ENCODE assay signal across 9 mouse cellular contexts in genomic region chr6:94779854-94780253, GRCm38 (mm10).
A peak's percentile ranks its signal among the peaks of the same experiment; 100 is the strongest.
DNase-seq lines count a peak whose midpoint lies in the region; ATAC-seq and TF ChIP-seq lines count a peak whose summit lies in the region.
"Had no signal": no experiment of that assay in that cellular context is flagged by ENCODE, and none has a peak within 500 bp of the region (broad histone marks: within the 10 kb centered on the region; RNA-seq: fewer than 3 reads in every experiment).

No protein-coding gene starts in this region.

- no peaks in the 10 kb centered on the region for H3K79me2 ChIP-seq in myocyte (ENCODE audit: control insufficient read depth, insufficient read depth)

- H3K27me3 ChIP-seq in intestine, embryonic 16.5 days (replicated peaks; ENCODE audit: control insufficient read depth, insufficient read depth, low read length) = no peaks in the 10 kb centered on the region
- H3K27me3 ChIP-seq in intestine, postnatal 0 days (replicated peaks; ENCODE audit: control insufficient read depth, insufficient read depth, low read length) = no peaks in the 10 kb centered on the region
- no peaks in the 10 kb centered on the region for H3K27me3 ChIP-seq in myocyte (ENCODE audit: control insufficient read depth, insufficient read depth, insufficient read length)
- H3K27me3 ChIP-seq in hindbrain, embryonic 16.5 days (replicated peaks; ENCODE audit: control insufficient read depth, insufficient read depth, low read length) = no peaks in the 10 kb centered on the region

- WGBS in intestine, embryonic 16.5 days = 53% methylated on average over 7 of the region's 7 CpGs
- WGBS in intestine, postnatal 0 days = 56% methylated on average over 7 of the region's 7 CpGs
- WGBS in hindbrain, embryonic 16.5 days = 68% methylated on average over 7 of the region's 7 CpGs

- no peak overlapping the region for H3K4me3 ChIP-seq in intestine, embryonic 16.5 days (ENCODE audit: low read length)
- no peak overlapping the region for H3K4me3 ChIP-seq in intestine, postnatal 0 days (ENCODE audit: low read depth, low read length)
- no peak overlapping the region for H3K4me3 ChIP-seq in myocyte
- no peak overlapping the region for H3K4me3 ChIP-seq in hindbrain, embryonic 16.5 days (ENCODE audit: low read length)

- no peak overlapping the region for H3ac ChIP-seq in myocyte (ENCODE audit: control insufficient read depth, insufficient read length)

- peaks cover 10% of the 10 kb centered on the region for H3K4me1 ChIP-seq in intestine, embryonic 16.5 days (ENCODE audit: control insufficient read depth, insufficient read depth, low read length)
- peaks cover 5% of the 10 kb centered on the region; the same call in 1 of the 2 replicates for H3K4me1 ChIP-seq in intestine, postnatal 0 days (replicated peaks; ENCODE audit: control insufficient read depth, insufficient read depth, low read length)
- no peaks in the 10 kb centered on the region for H3K4me1 ChIP-seq in hindbrain, embryonic 16.5 days (ENCODE audit: control insufficient read depth, insufficient read depth, low read depth, low read length)

- H3K27ac ChIP-seq in intestine, embryonic 16.5 days (ENCODE audit: low read length) = no peak overlapping the region
- H3K27ac ChIP-seq in intestine, postnatal 0 days (ENCODE audit: low read depth, low read length) = no peak overlapping the region
- no peak overlapping the region for H3K27ac ChIP-seq in hindbrain, embryonic 16.5 days (ENCODE audit: low read depth, low read length)

- no peaks in the 10 kb centered on the region for H3K9me3 ChIP-seq in intestine, embryonic 16.5 days (ENCODE audit: control insufficient read depth, low read length)
- no peaks in the 10 kb centered on the region for H3K9me3 ChIP-seq in intestine, postnatal 0 days (ENCODE audit: control insufficient read depth)
- no peaks in the 10 kb centered on the region for H3K9me3 ChIP-seq in hindbrain, embryonic 16.5 days (ENCODE audit: control insufficient read depth, low read length)
- H3K9me3 ChIP-seq: G1E had no signal

- peak overlapping the region; percentile 16; the same call in 1 of the 2 replicates for H3K9ac ChIP-seq in intestine, embryonic 16.5 days (ENCODE audit: low read depth, low read length)
- no peak overlapping the region for H3K9ac ChIP-seq in intestine, postnatal 0 days (ENCODE audit: low read depth, low read length)
- no peak overlapping the region for H3K9ac ChIP-seq in hindbrain, embryonic 16.5 days (ENCODE audit: low read depth, low read length)

- no peak for TF ChIP-seq POLR2A in myocyte (IDR thresholded peaks at IDR 0.05; ENCODE audit: insufficient read length, low read depth)

- peak; percentile 26 to 43 for DNase-seq in kidney, adult 8-10 months
- DNase-seq in cerebellum, adult 18-20 months = no peak
- no peak for DNase-seq in retina, embryonic 14.5 days (ENCODE audit: low spot score)

- H3K4me2 ChIP-seq in intestine, embryonic 16.5 days (ENCODE audit: low read depth, low read length) = no peak overlapping the region
- H3K4me2 ChIP-seq in intestine, postnatal 0 days (replicated peaks; ENCODE audit: low read depth) = no peak overlapping the region
- no peak overlapping the region for H3K4me2 ChIP-seq in myocyte (ENCODE audit: low read depth)
- H3K4me2 ChIP-seq in hindbrain, embryonic 16.5 days (ENCODE audit: low read length) = no peak overlapping the region

- no peak for ATAC-seq in intestine, embryonic 16.5 days
- no peak for ATAC-seq in intestine, postnatal 0 days
- ATAC-seq in common myeloid progenitor, adult 5-6 weeks (replicated peaks; ENCODE audit: low read depth, poor library complexity, severe bottlenecking) = 0 out of 2 replicates have a peak, but pooled peaks have one; percentile 45
- ATAC-seq in hindbrain, embryonic 16.5 days = no peak

- no peaks in the 10 kb centered on the region for H3K36me3 ChIP-seq in intestine, embryonic 16.5 days (ENCODE audit: control insufficient read depth, insufficient read depth, low read length)
- H3K36me3 ChIP-seq in intestine, postnatal 0 days (ENCODE audit: control insufficient read depth, insufficient read depth) = no peaks in the 10 kb centered on the region
- H3K36me3 ChIP-seq in myocyte (ENCODE audit: control insufficient read depth, insufficient read depth) = no peaks in the 10 kb centered on the region
- H3K36me3 ChIP-seq in hindbrain, embryonic 16.5 days (ENCODE audit: control insufficient read depth, insufficient read depth, low read length) = no peaks in the 10 kb centered on the region
- H3K36me3 ChIP-seq: G1E had no signal

- no peak for TF ChIP-seq CTCF in intestine, postnatal 0 days (IDR thresholded peaks at IDR 0.05; ENCODE audit: low read depth)

TF ChIP-seq in myocyte, 11 proteins besides CTCF, POLR2A, EP300 and RAD21:
- no peak for TF ChIP-seq MYOD1 (IDR thresholded peaks at IDR 0.05; ENCODE audit: control insufficient read depth in 1 of 3, insufficient read length in 2 of 3, low read depth in 2 of 3)
- no peak for TF ChIP-seq POLR2AphosphoS2 (IDR thresholded peaks at IDR 0.05; ENCODE audit: insufficient read length, low read depth)
- TF ChIP-seq E2F4 (IDR thresholded peaks at IDR 0.05; ENCODE audit: insufficient read depth) = no peak
- no peak for TF ChIP-seq MAX (IDR thresholded peaks at IDR 0.05; ENCODE audit: low read depth)
- no peak for TF ChIP-seq SRF (IDR thresholded peaks at IDR 0.05; ENCODE audit: control insufficient read depth, insufficient read length, low read depth)
- no peak for TF ChIP-seq TCF3 (IDR thresholded peaks at IDR 0.05; ENCODE audit: insufficient read length, low read depth)
- TF ChIP-seq USF1 (IDR thresholded peaks at IDR 0.05; ENCODE audit: low read depth) = peak; percentile 51

Comparison
In these comparisons a context has a peak if more than half of its experiments do, and no peak if none do; other contexts are left out.
1. DNase-seq: peak in kidney, adult 8-10 months (2 of 2); none in cerebellum, adult 18-20 months (0 of 2) and retina, embryonic 14.5 days (single experiment).